Mouse (Mus musculus) MEL (cell line): ENCODE measurements at regions not wholly inside any gene's neighbourhood (a gene's known extent, or its start where the extent isn't known, plus 50 kb on each side); places are given as distances from the start of the nearest gene placed in this dataset.

Source experiments
- DNase-seq: peaks from one replicate; pipeline ENCODE4 v3.0.0; 2011; ENCODE audit warnings: low read depth, low spot score
- H3K27ac ChIP-seq: 2 replicates; pipeline ENCODE4 v1.5.1; 2012; ENCODE audit warnings: low read depth, mild to moderate bottlenecking, control low read depth, low read length, moderate library complexity; ENCODE audit not compliant: control insufficient read depth
- H3K27me3 ChIP-seq, 2 experiments: fragments of 150-350 bp in 1 of 2; sonication (generic) in 1 of 2; 2 replicates each; pipeline ENCODE4 v1.6.1; 2012; ENCODE audit warnings: low read length in 2 of 2, mild to moderate bottlenecking in 2 of 2, improper control_type of control experiment in 1 of 2, moderate library complexity in 1 of 2; ENCODE audit not compliant: insufficient read depth in 2 of 2, control insufficient read depth in 1 of 2
- H3K36me3 ChIP-seq, 2 experiments: 2 replicates each; pipeline ENCODE4 v1.6.1; 2012 to 2014; ENCODE audit warnings: low read length in 2 of 2, improper control_type of control experiment in 1 of 2, inconsistent platforms in 1 of 2, mild to moderate bottlenecking in 1 of 2; ENCODE audit not compliant: insufficient read depth in 2 of 2, control insufficient read depth in 1 of 2
- H3K4me1 ChIP-seq, 2 experiments: fragments of 150-350 bp in 1 of 2; sonication (generic) in 1 of 2; 2 replicates each; pipeline ENCODE4 v1.6.1; 2012; ENCODE audit warnings: low read length in 2 of 2, improper control_type of control experiment in 1 of 2, mild to moderate bottlenecking in 1 of 2; ENCODE audit not compliant: insufficient read depth in 2 of 2, control insufficient read depth in 1 of 2
- H3K4me3 ChIP-seq, 2 experiments: fragments of 150-350 bp in 1 of 2; sonication (generic) in 1 of 2; 2 replicates each; pipeline ENCODE4 v1.5.1; 2012; ENCODE audit warnings: low read depth in 2 of 2, low read length in 2 of 2, mild to moderate bottlenecking in 2 of 2, moderate library complexity in 2 of 2, control low read depth in 1 of 2, improper control_type of control experiment in 1 of 2; ENCODE audit not compliant: control insufficient read depth in 1 of 2, insufficient read depth in 1 of 2
- H3K79me2 ChIP-seq: 2 replicates; pipeline ENCODE4 v1.6.1; 2012; ENCODE audit warnings: mild to moderate bottlenecking, low read length, moderate library complexity; ENCODE audit not compliant: control insufficient read depth, poor library complexity, insufficient read depth
- H3K9ac ChIP-seq: 2 replicates; pipeline ENCODE4 v1.6.1; 2012; ENCODE audit warnings: low read depth, mild to moderate bottlenecking, control low read depth, low read length, moderate library complexity; ENCODE audit not compliant: control insufficient read depth, poor library complexity, severe bottlenecking
- H3K9me3 ChIP-seq: fragments of 150-350 bp; sonication (generic); replicated peaks from 2 replicates; pipeline ENCODE4 v1.6.1; 2012; ENCODE audit warnings: mild to moderate bottlenecking, low read length, improper control_type of control experiment, moderate library complexity; ENCODE audit not compliant: insufficient read depth
- BHLHE40 ChIP-seq: IDR thresholded peaks from 2 replicates; pipeline ENCODE4 v1.6.1; 2012; ENCODE audit warnings: low read depth, mild to moderate bottlenecking, inconsistent platforms, low read length, improper control_type of control experiment, borderline replicate concordance
- CHD1 ChIP-seq: IDR thresholded peaks from 2 replicates; pipeline ENCODE4 v1.6.1; 2012; ENCODE audit warnings: low read depth, mild to moderate bottlenecking, inconsistent platforms, low read length, improper control_type of control experiment
- ELF1 ChIP-seq: IDR thresholded peaks from 2 replicates; pipeline ENCODE4 v1.6.1; 2014; ENCODE audit warnings: low read depth, mild to moderate bottlenecking, inconsistent platforms, low read length, improper control_type of control experiment, moderate library complexity
- ETS1 ChIP-seq: IDR thresholded peaks from 2 replicates; pipeline ENCODE4 v1.6.1; 2012; ENCODE audit warnings: low read depth, mild to moderate bottlenecking, inconsistent platforms, low read length, improper control_type of control experiment, moderate library complexity
- HCFC1 ChIP-seq: IDR thresholded peaks from 2 replicates; pipeline ENCODE4 v1.6.1; 2012; ENCODE audit warnings: low read depth, mild to moderate bottlenecking, inconsistent platforms, low read length, improper control_type of control experiment, moderate library complexity
- JUND ChIP-seq: IDR thresholded peaks from 2 replicates; pipeline ENCODE4 v1.6.1; 2011; ENCODE audit warnings: low read depth, mild to moderate bottlenecking, improper control_type of control experiment, low read length
- KAT2A ChIP-seq: conservative IDR thresholded peaks from 2 replicates; pipeline ENCODE4 v1.6.1; 2012; ENCODE audit warnings: low read depth, low read length, improper control_type of control experiment, inconsistent platforms
- MAFK ChIP-seq: IDR thresholded peaks from 2 replicates; pipeline ENCODE4 v1.6.1; 2011; ENCODE audit warnings: low read depth, mild to moderate bottlenecking, low read length, improper control_type of control experiment, borderline replicate concordance
- MAZ ChIP-seq: IDR thresholded peaks from 2 replicates; pipeline ENCODE4 v1.6.1; 2012; ENCODE audit warnings: low read depth, mild to moderate bottlenecking, inconsistent platforms, low read length, improper control_type of control experiment
- MYB ChIP-seq: IDR thresholded peaks from 2 replicates; pipeline ENCODE4 v1.6.1; 2011; ENCODE audit warnings: mild to moderate bottlenecking, low read depth, low read length, improper control_type of control experiment
- NRF1 ChIP-seq: IDR thresholded peaks from 2 replicates; pipeline ENCODE4 v1.6.1; 2014; ENCODE audit warnings: low read depth, mild to moderate bottlenecking, inconsistent platforms, low read length, improper control_type of control experiment, moderate library complexity; ENCODE audit not compliant: poor library complexity, insufficient read depth, severe bottlenecking
- POLR2AphosphoS2 ChIP-seq: IDR thresholded peaks from 2 replicates; pipeline ENCODE4 v1.6.1; 2011; ENCODE audit warnings: low read length, improper control_type of control experiment
- RCOR1 ChIP-seq: IDR thresholded peaks from 2 replicates; pipeline ENCODE4 v1.6.1; 2012; ENCODE audit warnings: low read depth, mild to moderate bottlenecking, inconsistent platforms, low read length, improper control_type of control experiment
- SIN3A ChIP-seq: IDR thresholded peaks from 2 replicates; pipeline ENCODE4 v1.6.1; 2012; ENCODE audit warnings: low read length, improper control_type of control experiment, inconsistent platforms
- SMC3 ChIP-seq: IDR thresholded peaks from 2 replicates; pipeline ENCODE4 v1.6.1; 2011; ENCODE audit warnings: low read depth, low read length, improper control_type of control experiment
- TCF12 ChIP-seq: IDR thresholded peaks from 2 replicates; pipeline ENCODE4 v1.6.1; 2014; ENCODE audit warnings: low read depth, mild to moderate bottlenecking, inconsistent platforms, low read length, improper control_type of control experiment, moderate library complexity
- USF1 ChIP-seq: IDR thresholded peaks from 2 replicates; pipeline ENCODE4 v1.6.1; 2014; ENCODE audit warnings: low read depth, mild to moderate bottlenecking, inconsistent platforms, low read length, improper control_type of control experiment, moderate library complexity
- USF2 ChIP-seq, 2 experiments: IDR thresholded peaks; 2 replicates each; pipeline ENCODE4 v1.6.1; 2011 to 2012; ENCODE audit warnings: improper control_type of control experiment in 2 of 2, low read length in 2 of 2, borderline replicate concordance in 1 of 2, inconsistent platforms in 1 of 2, low read depth in 1 of 2, mild to moderate bottlenecking in 1 of 2; ENCODE audit not compliant: insufficient read depth in 1 of 2
- ZKSCAN1 ChIP-seq: IDR thresholded peaks from 2 replicates; pipeline ENCODE4 v1.6.1; 2012; ENCODE audit warnings: low read depth, mild to moderate bottlenecking, inconsistent platforms, low read length, improper control_type of control experiment, moderate library complexity
- ZNF384 ChIP-seq: IDR thresholded peaks from 2 replicates; pipeline ENCODE4 v1.6.1; 2012; ENCODE audit warnings: low read depth, mild to moderate bottlenecking, inconsistent platforms, low read length, improper control_type of control experiment

DNA sequence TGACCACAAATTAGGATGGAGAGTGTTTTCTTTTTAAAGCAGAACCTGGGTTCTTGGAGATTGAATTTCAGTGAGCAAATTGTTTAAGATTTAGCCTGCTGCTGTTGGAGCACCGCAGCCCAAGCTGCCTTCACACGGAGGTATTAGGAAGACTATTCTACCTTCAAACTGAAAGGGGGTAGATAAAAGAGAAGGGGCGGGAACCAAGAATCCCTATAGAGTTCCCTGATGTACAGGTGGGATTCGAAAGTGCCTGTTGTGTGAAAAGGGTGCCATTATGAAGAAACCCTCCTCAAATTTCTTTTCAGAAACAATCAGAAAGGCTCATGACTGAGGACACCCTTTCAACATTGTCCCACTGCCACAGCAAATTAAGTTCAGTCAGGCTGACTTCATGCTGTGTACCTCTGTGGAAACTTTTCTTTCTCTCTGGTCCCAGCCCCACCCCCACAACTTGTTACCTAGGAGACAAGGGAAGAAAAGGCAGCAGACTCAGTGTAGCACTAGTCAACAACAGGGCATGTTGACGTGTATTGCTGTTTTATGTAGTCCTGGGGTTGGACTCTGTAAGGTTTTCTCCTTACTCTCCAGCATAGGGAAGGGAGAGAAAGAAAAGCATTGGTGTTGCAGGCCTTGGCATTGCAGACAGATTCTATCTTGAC is 1995.4 kb downstream of the 4930444P10Rik start:
- no peak for DNase-seq
- Histone ChIP-seq H3K4me1 (no peaks in the 10 kb centered on the region), H3K79me2 (no peaks in the 10 kb centered on the region), H3K9me3 (no peaks in the 10 kb centered on the region), H3K36me3 (no peaks in the 10 kb centered on the region), H3K4me3 (no peak overlapping the region), H3K27me3 (no peaks in the 10 kb centered on the region), H3K9ac (no peak overlapping the region)
- TF ChIP-seq ETS1 (no peak), RCOR1 (no peak), SMC3 (no peak), POLR2AphosphoS2 (no peak), ELF1 (no peak)
- TF ChIP-seq, all 39 proteins: peak for 0
- no peak overlapping the region for H3K27ac ChIP-seq

DNA sequence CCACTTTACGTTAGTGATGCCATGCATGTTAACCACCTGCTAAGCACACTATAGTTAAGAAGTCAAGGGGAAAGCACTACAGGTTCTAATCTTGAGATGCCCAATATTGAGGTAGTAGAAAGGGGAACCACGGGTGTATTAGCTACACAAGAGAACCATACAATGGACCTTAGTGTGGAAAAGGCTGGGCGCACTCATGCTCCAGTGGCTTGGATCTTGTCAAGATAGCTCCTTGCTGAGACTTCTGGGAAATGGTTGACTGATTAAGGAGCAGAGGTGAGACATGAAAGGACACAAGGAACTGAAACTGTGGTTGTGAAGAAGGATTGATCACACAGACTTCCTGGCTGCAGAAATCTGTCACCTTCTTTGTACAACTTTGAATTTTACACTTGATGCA is 2028.3 kb downstream of the 4930444P10Rik start:
- no peaks in the 10 kb centered on the region for H3K36me3 ChIP-seq
- no peaks in the 10 kb centered on the region for H3K79me2 ChIP-seq
- H3K4me1 ChIP-seq, result no peaks in the 10 kb centered on the region
- no peak overlapping the region for H3K9ac ChIP-seq
- no peak for DNase-seq
- no peaks in the 10 kb centered on the region for H3K27me3 ChIP-seq
- no peak overlapping the region for H3K4me3 ChIP-seq
- TF ChIP-seq MYB (no peak), KAT2A (no peak), JUND (no peak), CHD1 (no peak), SIN3A (no peak), NRF1 (no peak), MAFK (no peak), MAZ (no peak), TCF12 (no peak), ZNF384 (no peak), HCFC1 (no peak), BHLHE40 (no peak), ZKSCAN1 (no peak), USF1 (no peak), USF2 (IDR thresholded peaks at IDR 0.05; ENCODE audit: borderline replicate concordance in 1 of 2, insufficient read depth in 1 of 2, low read depth in 1 of 2, low read length in 2 of 2) (no peak)
- no peak overlapping the region for H3K27ac ChIP-seq
- H3K9me3 ChIP-seq, result no peaks in the 10 kb centered on the region
